Mouse (Mus musculus) kidney, adult 18-20 months (tissue): ENCODE measurements around the gene Rnpep.

ENCODE experiments used
- DNase-seq: peaks from one replicate; pipeline ENCODE4 v3.0.0; 2021

Gene Rnpep

DNA sequence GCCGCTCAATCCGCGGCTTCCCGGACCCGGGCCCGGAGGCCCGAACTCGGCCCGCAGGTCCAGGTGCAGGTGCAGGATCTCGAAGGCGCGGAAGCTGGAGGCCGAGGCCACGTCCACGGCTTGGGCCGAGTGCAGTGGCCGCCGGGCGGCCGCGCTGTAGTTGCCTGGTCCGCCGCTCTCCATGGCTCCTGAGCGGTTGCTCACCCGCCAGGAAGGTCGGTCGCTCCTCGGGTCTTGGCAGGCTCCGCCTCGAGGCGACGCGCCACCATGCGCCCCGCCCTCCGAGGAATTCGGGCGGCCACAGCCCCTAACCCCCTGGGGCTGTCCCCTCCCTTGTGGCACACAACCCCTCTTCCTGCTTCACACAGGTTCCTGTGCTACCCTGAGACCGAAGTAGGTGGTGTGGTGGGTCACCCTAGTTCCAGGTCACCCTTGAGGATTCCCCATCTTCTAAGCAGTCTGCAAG, at the start of gene Rnpep:
Gene Rnpep (minus strand): TSS at position 259 of the 466 bp plus-strand sequence.
- DNase-seq = peak; percentile 83

DNA sequence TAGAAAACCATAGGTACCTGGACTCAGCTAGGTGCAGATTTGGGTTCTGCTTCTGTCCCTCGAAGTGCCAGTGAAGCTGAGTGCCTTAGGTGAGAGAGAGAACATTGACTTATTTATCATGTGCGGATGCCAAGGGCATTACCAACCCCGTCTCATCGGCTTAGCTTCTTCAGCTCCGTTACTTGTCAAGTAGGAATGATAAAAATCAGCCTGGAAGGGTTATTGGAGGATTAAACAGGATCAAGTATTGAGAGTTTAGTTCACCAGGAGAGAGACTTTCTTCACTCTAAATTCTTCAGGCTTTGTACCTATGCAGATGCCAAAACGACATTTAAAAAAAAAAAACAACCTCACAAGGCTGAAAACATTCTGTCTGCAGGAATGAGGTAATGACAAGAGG, 46.7 kb upstream of the Rnpep start:
- DNase-seq = no peak

DNA sequence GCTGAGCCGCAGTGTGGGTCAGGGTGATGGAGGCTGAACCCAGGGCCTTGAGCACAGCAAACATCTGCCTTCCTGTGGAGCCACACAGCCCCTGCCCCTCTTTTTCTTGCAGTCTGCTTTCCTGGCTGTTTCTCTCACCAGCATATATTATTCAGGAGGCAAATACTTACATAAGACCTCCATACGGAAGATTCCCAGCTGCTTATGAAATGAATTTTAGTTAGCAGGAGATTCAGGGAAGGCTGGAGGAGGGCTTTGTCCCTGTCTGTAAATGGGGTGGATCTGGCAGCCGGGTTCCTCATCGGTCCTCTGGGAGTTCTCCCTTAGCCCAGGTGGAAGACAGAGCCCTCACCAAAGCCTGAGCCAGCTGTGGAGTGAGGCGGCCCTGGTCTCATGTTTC, 44.5 kb upstream of the Rnpep start:
- DNase-seq = no peak

DNA sequence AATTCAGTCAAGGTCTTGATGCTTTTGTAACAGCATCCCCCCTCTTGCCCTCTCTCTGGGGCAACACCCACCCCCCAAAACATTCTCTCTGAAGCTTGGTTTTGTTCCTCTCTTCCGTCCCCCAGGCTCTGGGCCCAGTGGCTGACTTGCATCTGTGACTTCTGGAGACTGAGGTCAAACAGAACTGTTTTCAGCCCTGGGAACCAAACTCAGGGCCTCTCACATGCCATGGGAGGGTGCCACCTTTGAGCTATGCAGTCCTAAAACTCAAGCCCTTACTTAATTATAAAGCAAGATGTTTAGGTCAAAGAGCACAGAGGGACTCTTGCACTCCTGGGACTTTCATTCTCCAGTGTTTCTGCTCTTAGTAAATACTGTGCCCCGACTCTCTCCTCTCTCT, 42.0 kb upstream of the Rnpep start:
- no peak for DNase-seq

DNA sequence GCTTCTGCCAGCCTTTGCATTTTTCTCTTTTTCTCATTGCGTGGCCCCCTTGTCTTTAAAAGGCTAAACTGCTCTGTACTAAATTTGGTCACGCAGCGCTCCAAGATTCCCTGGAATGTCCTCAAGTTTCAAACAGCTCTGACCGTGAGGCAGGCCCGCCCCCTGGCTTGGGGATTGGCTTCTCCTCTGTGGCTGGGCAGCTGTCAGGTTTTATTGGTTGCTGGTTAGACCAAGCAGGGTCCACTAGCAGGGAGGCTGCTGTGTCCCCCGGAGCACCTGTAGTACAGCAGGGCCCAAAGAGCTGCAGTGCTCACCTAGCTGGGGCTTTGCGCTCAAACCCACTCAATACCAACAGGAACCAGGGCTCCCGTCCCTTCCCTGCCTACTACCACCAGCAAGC, 40.7 kb upstream of the Rnpep start, which contains the start of gene Lmod1:
Gene Lmod1 (plus strand): TSS at position 237 of the 400 bp plus-strand sequence.
- peak; percentile 62 for DNase-seq

DNA sequence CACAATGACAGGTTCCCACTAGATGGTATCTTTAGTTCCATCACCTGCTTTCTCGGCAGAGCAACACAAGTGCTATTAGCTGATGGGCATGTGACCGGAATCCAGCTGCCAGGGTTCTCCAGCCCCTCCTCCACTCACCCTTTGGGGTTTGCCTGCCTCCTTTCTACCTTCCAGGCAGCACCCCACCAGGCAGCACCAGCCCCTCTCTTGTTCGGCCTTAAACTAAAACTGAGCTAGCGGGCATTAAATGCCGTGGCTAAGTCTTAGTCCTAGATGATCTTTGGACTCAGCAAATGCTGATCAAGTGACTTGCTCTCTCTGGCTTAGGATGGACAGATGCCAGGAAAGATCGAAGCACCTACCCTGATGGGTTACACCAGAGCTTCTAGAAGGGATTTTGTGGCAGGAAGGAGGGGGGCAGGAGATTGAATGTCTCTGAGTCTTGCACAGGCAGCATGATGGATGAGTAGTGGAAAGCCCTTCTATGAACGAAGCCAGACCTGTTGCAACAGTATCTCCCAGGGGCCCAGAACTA, 39.5 kb upstream of the Rnpep start:
- peak; percentile 52 for DNase-seq

DNA sequence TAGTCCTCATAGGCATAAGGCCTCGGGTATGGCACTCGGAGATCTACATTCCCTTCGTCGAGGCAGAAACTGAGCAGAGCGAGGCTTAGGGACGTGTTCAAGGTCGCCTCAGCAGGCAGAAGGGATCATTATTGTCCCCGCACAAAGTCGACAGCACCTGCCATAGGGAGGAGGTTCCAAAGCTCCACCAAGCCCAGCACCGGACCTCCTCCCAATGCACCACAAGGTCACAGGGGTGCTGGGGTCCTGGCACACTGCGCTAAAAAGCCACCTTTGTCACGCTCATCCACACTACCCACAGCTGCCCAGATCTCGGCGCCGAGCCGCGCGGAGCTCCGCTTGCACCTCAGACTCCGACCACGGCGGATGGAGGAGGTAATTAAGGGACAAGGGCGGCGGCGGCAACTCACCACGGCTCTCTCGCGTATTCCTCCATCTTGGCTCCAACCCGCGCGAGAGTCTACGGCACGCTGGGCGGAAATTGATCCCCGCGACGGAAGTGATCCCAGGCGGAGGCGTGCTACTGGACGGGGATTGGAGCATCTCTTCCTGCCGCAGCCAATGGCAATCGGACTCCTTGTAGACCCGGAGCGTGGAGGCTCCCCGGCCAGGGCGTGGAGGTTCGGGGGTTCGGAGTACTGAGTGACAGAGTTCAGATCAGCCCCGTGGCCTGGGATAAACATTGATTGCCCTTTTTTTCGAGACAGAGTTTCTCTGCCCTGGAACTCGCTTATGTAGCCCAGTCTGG, 29.6 kb upstream of the Rnpep start, which contains the start of gene Timm17a:
Gene Timm17a (minus strand): TSS at position 495 of the 748 bp plus-strand sequence.
- peak; percentile 93 for DNase-seq

DNA sequence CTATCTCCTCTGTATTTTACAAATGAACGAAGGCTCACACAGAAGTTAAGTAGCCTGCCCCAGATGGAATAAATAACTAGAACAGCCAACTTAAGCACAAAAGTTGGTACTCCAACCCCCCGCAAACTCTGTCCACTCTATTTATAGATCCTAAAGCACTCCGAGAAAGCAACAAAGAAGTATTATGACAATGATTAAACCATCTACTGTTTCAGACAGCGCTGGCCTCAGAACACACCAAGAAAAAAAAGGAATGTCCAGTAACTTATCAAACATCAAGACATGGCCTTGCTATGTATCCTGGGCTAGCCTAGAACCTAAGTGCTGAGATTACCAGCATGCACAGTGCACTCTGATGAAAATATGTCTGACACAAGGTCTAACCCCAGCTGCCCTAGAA, 28.3 kb upstream of the Rnpep start:
- DNase-seq = no peak

DNA sequence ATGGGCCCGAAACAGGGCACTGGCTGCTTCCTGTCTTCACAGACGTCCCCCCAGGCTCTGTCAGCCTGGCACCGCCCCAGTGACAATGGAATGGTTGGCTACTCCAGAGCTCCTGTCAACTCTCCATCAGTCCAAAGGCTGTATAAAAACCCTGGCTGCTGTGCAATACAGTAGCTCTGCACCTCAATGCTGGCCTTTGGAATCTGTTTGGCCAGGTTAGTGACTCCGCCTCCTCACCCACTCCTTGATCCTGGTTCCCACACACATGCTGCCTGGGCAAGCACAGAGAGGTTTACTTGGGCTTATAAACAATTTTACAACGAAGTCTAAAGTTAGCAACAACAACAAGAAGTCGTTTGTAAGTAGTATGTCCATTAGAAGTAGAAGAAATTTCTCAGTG, 27.5 kb upstream of the Rnpep start:
- peak; percentile 53 for DNase-seq

DNA sequence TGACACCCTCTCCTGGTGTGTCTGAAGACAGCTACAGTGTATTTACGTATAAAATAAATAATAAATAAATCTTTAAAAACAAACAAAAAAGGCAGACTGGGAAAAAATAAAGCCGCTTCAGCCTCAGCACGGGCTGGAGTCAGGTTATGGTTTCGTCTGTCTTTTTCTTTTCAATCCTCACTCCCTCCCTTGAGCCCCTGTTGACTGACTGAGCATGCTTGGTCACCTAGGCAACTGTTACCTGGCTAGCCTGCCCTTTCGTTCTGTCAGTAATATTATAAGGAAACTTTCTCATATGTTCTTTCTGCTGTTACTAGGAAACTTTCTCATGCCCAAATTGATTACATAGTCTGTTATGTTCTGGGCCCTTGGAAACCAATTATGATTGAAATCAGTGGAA, 7.0 kb upstream of the Rnpep start:
- DNase-seq = no peak

DNA sequence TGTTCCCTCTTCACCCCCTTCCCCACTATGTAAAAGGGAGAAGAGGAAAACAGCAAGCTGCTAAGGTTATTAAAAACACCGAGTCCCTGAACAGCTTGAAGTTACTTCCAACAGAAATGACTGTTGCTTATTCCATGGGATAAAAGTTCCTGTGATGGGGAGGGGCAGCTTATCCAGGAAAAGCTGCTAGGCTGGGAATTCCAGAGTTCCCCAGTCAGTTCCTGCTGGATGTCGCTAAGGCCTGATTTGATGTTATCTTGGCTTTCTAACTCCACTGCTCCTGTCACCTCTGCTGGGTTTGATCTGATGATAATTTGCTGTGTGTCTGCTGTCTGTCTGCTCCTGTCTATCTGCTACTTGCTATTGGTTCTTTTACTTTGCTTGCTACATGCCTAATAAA, 2.4 kb upstream of the Rnpep start:
- no peak for DNase-seq

DNA sequence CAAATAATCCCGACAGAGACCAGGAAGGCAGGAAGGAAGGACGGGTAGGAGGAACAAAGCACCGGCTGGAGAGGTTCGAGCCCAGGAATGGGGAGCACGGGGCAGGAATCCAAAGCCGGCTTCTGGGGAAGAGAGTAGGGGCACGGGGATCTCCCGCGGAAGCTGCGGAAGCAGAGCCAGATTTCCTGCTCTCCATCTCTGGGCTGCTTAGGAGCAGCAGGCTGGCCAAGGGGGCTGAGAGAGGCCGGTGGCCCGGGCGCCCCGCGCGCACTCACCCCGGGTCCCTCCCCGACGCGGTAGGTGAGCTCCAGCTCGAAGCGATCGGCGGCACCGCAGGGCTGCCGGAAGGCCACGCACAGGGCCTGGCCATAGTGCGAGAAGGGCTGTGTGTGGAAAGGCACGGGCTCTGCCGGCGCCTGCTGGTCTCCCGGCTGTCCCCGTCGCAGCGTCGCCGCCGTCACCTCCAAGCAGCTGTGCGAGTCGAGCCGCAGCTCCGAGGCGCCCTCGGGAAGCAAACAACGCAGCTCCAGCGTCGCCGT, 528 bp downstream of the Rnpep start:
- DNase-seq = no peak

DNA sequence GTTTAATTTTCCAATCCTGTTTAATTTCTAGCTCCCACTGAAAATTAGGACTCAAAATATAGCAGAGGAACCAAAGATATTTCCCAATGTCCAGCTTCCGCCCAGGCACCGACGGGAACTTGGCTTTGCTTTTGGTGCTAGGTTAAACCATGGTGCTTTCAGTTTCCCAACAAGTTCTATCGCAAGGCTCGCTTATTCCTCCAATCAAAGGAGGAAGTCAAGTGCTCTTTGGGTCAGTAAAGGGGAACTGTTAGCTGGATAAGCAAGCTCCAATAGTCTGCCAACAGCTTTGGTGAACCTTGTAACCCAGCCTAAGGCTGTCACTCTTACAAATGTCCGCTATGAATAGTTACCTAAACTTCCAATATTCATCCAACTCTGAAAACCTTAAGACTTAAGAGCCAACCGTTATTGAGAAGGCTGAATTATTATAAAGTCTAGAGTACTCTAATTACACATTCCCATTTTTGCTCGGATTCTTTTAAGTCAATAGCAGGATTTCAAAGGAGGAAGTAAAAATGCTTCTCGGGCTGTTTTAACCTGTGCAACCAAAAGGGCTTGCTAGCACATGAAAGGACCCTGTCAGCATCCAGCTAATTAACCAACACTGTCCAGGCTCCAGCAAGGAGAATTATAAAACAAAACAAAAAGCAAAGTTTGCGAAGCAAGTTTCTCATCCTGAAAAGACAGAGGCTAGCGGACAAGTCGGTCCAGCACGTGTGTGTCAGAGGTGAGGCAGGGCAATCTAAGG, 1.2 kb downstream of the Rnpep start:
- DNase-seq = peak; percentile 26

DNA sequence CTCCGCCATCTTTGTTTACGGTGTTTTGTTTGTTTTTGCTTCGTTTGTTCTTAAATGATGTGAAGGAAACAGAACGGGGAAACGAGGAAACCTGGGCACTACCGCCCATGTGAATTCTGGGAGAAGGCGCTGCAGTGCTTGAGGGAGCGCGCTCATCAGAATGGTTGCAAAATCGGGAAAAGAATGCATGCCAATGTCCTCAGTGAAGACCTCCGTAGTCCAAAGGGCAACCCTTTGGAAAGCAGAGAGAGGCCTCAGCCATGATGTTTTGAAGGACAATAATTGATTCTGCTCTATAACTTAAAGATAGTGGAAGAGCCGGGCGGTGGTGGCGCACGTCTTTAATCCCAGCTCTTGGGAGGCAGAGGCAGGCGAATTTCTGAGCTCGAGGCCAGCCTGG, 2.0 kb downstream of the Rnpep start:
- no peak for DNase-seq

DNA sequence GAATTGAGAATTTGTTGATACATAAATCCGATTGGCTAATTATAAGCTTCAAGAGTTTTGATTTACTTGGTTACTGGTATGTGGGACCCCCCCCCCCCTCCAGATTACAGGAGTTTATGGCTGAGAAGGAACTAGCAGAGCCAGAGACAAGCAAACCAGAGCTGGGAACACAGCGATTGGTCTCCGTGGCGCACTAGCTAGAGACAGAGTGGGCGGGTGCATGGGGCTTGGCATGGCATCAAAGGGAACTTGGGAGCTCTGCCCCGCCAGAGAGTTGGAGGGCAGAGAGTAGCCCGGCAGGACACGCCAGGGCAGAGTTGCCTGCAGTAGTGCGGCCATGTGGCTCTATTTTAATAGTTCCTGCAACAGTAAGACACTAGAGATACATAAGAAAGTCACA, 3.2 kb downstream of the Rnpep start:
- peak; percentile 70 for DNase-seq

DNA sequence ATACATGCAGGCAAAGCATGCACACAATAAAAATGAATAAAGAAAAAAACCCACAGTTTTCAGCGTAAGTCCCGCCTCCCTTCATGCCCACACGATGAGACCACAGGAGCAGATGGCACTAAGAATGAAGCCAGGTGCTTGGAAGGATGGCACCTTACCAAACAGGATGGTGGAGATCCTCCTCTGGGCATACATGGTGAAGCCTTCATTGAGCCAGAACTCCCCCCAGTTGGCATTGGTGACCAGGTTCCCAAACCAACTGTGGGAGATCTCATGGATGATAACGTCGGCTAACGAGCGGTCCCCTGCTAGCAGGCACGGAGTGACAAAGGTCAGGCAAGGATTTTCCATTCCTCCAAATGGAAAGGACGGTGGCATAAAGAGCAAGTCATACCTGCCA, 12.5 kb downstream of the Rnpep start:
- DNase-seq = no peak

DNA sequence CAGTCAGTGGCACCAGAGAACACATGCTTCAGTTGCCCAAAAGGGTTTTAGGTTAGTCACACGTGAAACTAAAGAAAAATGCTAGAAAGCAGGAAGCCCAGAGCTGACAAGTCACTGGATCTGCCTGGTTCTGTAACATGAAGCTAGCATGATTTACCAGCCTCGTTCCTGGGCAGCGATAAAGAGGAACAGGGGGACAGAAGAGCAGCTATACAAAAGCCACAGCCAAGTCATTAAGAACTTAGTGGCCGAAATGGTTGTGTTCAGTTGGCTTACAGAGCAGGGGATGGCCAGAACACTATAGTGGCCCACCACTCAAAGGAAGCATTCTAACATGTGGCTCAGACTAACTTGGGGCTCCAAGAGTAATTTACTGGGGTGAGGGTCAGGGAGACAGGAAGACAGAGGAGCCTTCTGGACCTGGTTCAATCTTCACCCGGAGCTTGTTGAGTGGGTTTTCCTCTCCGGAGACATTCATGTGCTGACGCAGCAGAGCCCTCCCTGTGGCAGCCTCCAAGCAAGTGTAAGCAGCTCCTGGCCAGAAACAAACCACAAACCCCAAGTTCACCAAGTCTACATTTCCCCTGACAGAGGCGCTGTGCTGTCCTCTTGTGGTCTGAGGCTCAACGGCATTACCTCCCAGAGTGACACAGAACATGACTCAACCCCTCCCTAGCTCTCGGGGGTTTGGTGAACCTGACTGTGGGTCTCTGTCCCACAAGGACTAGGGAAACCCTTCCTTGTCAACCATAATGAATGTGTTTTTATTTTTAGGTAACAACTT, 16.0 kb downstream of the Rnpep start:
- no peak for DNase-seq

DNA sequence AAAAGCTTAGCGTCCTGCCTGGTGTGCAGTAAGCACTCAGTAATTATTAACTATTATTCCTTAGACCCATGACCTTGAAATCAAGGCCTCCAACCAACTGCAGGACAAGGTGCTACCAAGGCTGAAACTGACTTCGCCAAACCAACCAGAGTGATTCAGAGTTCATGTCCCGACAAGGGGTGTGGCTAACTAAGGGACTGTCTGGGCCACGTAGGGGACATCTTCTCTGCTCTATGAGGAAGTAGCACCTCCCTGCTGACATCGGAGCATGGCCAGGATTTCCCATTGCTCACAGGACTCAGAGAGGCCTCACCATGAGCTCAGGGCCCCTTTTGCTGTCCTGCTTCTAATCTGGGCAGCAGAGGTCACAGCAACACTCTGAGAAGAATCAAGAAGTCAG, 18.1 kb downstream of the Rnpep start:
- DNase-seq = no peak

DNA sequence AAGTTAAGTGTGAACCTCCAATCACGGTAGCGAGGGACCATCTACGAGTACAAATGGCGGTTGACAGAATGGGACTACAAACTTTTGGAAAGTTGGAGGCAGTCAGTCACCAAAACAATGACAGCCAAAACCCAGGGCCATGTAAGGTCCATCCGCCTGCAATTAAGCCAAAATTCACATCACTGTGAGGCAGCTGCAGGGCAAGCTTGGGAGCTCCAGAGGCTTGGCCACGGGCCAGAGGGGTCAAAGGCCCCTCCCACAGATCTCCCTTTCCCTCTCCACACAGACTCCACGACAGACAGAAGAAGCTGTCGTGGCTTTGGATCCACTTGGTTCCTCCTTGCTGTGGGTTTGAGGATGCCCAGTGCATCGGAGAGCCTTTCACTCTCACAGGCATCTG, 20.6 kb downstream of the Rnpep start:
- no peak for DNase-seq

DNA sequence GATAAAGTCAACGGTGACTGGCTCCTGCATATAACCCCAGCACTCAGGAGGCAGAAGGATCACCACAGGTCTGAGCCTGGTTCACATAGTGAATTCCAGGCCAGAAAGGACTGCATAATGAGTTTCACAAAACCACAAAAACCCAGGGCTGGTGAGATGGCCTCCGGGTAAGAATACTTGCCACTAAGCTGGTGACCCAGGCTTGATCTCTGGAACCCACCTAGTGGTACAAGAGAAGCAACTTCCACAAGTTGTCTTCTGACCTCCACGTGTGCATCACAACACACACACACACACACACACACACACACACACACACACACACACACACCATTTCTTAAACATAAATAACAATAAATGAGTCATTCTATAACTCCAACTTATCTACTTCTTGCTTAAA, 21.6 kb downstream of the Rnpep start:
- DNase-seq = no peak

DNA sequence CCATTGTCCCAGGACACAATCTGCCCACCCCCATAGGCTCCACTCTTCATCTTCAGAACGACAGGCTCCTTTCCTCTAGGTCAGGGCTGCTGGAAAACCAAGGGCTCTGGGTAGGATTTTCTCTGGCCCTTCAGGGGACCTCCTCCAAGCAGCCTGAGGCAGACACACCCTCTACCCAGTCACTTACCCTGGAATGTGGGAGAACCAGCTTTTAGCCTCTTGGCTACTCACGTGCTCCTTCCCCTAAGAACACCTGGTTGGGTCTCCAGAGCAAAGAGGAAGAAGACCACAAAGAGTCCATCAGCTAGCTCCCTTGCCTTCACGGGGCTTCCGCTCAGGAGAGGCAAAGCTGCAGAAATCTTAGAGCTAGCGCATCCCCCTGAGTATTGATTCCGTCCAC, 23.0 kb downstream of the Rnpep start:
- no peak for DNase-seq

DNA sequence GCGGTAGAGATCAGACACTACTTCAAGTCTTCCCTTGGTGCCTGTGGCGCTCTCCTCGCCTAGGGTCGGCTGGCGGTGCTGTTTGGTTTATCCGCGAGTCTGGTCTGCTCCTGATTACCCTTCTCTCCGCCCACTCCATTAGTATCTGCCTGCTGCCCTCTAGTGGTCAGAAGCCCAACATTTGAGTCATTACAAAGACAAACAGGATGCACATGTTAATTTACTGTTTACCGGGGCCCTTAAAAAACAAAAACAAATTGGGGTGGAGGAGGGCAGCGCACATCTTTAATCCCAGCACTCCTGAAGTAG, 24.8 kb downstream of the Rnpep start:
- peak; percentile 86 for DNase-seq
